Mouse (Mus musculus): ENCODE measurements around the gene Eno1. TPM values are rescaled to one million over a fixed set of nuclear protein-coding genes. Genes with fewer than 3 reads are reported as not detected.

Eno1 gene
- total RNA-seq, 4 experiments from 2014 or later = 419 to 457 (median 441) TPM

- peak; percentile 75 to 89 for DNase-seq (ENCODE audit: low spot score in 2 of 2)
Measured at GRCm38 (mm10) chr4:150226818-150227688, 9.5 kb upstream of the Eno1 start.

GRCm38 (mm10) chr4:150228581-150229348 lies 7.8 kb upstream of the Eno1 start:
- DNase-seq (ENCODE audit: low spot score in 2 of 2) = no peak

GRCm38 (mm10) chr4:150229747-150230390 lies 6.7 kb upstream of the Eno1 start:
- DNase-seq (ENCODE audit: low spot score in 2 of 2) = no peak

- DNase-seq (ENCODE audit: low spot score in 2 of 2) = peak; percentile 64 to 74
Measured at GRCm38 (mm10) chr4:150230460-150231407, 5.8 kb upstream of the Eno1 start.

- DNase-seq (ENCODE audit: low spot score in 2 of 2) = no peak
Measured at GRCm38 (mm10) chr4:150231871-150232270, 4.7 kb upstream of the Eno1 start.

GRCm38 (mm10) chr4:150234599-150235327 lies 1.8 kb upstream of the Eno1 start:
- peak in 1 of 2 experiments; percentile 27 for DNase-seq (ENCODE audit: low spot score in 2 of 2)

- DNase-seq (ENCODE audit: low spot score in 2 of 2) = no peak
Measured at GRCm38 (mm10) chr4:150235585-150235984, 936 bp upstream of the Eno1 start.

GRCm38 (mm10) chr4:150236031-150236430 lies 490 bp upstream of the Eno1 start:
- no peak for DNase-seq (ENCODE audit: low spot score in 2 of 2)

GRCm38 (mm10) chr4:150237636-150238361 lies 1.3 kb downstream of the Eno1 start:
- no peak for DNase-seq (ENCODE audit: low spot score in 2 of 2)

GRCm38 (mm10) chr4:150238433-150239086 lies 2.0 kb downstream of the Eno1 start:
- DNase-seq (ENCODE audit: low spot score in 2 of 2) = no peak

GRCm38 (mm10) chr4:150239087-150239480 lies 2.6 kb downstream of the Eno1 start:
- no peak for DNase-seq (ENCODE audit: low spot score in 2 of 2)

GRCm38 (mm10) chr4:150239503-150239902 lies 3.0 kb downstream of the Eno1 start:
- DNase-seq (ENCODE audit: low spot score in 2 of 2) = no peak

GRCm38 (mm10) chr4:150239951-150240368 lies 3.4 kb downstream of the Eno1 start:
- peak; percentile 66 to 68 for DNase-seq (ENCODE audit: low spot score in 2 of 2)

GRCm38 (mm10) chr4:150240381-150240886 lies 3.9 kb downstream of the Eno1 start:
- no peak for DNase-seq (ENCODE audit: low spot score in 2 of 2)

- no peak for DNase-seq (ENCODE audit: low spot score in 2 of 2)
Measured at GRCm38 (mm10) chr4:150241708-150242107, 5.2 kb downstream of the Eno1 start.

- DNase-seq (ENCODE audit: low spot score in 2 of 2) = no peak
Measured at GRCm38 (mm10) chr4:150242745-150243144, 6.2 kb downstream of the Eno1 start.

GRCm38 (mm10) chr4:150245876-150246275 lies 9.4 kb downstream of the Eno1 start:
- no peak for DNase-seq (ENCODE audit: low spot score in 2 of 2)

- DNase-seq (ENCODE audit: low spot score in 2 of 2) = peak in 1 of 2 experiments; percentile 75
Measured at GRCm38 (mm10) chr4:150248009-150248408, 11.5 kb downstream of the Eno1 start.

GRCm38 (mm10) chr4:150248917-150249316 lies 12.4 kb downstream of the Eno1 start:
- DNase-seq (ENCODE audit: low spot score in 2 of 2) = no peak
